Mouse (Mus musculus) MN1 (cell line): ENCODE data around the gene Slc1a1.

Experiments
- DNase-seq: peaks from one replicate; pipeline ENCODE4 v3.0.0-alpha.2; 2016; ENCODE audit warnings: low spot score

The Slc1a1 gene

GRCm38 (mm10) chr19:28916492-28916891, 81.6 kb downstream of the Slc1a1 start:
- DNase-seq, result no peak

DNA sequence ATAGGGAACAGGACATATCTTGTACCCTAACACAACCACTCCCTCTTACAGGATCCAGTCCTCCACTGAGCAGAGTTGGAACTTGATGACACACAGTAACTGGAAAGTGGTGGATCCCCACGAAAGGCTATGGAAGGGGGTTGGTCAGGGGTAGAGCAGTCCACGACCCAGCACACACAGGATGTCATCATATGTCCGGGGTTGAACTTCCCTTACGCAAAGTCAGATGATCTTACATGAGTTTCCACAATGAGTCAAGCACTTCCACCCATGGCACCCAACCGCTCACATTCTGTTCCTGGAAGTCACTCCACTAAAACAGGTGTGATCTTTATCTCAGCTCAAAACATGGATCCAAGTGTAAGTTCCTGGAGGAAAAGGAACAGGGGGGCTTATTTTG, 83.0 kb downstream of the Slc1a1 start:
- DNase-seq, result no peak

GRCm38 (mm10) chr19:28926366-28926765, 91.5 kb downstream of the Slc1a1 start:
- no peak for DNase-seq

DNA sequence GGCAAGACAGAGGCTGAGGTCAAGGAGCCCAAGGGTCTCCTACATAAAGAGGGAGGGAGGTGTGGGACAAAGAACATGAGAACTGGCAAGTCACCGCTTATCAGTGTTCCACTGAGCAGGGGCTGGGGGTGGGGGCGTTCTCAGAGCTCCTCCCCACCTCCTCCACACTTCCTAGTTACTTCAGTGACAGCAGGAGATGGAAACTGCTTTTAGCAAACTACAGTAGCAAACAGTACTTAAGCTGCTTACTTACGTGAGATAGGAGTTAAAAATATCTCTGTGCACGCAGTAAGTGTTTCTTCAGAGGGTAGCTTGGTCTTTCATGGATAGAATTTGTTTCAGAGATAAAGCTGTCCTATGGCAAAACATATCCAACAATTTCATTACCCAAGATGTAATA, 92.5 kb downstream of the Slc1a1 start:
- no peak for DNase-seq

GRCm38 (mm10) chr19:28929034-28929433, 94.2 kb downstream of the Slc1a1 start:
- no peak for DNase-seq

DNA sequence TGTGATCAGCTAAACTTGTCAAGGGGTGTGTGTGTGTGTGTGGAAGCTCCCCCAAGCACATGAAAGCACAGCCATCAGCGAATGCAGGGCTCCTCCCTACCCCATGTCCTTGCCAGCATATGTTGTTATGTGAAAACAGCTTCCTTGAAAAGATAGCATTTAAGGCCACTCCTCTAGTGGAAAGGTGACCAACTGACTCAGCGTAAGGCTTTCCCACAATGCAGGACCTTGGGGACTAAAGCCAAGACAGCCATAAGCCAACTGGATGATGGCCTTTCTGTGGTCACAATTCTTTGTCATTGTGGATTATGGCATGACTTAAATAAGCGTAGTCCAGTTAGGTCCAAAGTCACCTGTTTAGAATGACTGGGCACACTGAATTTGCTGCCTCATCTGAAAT, 100.0 kb downstream of the Slc1a1 start:
- no peak for DNase-seq

DNA sequence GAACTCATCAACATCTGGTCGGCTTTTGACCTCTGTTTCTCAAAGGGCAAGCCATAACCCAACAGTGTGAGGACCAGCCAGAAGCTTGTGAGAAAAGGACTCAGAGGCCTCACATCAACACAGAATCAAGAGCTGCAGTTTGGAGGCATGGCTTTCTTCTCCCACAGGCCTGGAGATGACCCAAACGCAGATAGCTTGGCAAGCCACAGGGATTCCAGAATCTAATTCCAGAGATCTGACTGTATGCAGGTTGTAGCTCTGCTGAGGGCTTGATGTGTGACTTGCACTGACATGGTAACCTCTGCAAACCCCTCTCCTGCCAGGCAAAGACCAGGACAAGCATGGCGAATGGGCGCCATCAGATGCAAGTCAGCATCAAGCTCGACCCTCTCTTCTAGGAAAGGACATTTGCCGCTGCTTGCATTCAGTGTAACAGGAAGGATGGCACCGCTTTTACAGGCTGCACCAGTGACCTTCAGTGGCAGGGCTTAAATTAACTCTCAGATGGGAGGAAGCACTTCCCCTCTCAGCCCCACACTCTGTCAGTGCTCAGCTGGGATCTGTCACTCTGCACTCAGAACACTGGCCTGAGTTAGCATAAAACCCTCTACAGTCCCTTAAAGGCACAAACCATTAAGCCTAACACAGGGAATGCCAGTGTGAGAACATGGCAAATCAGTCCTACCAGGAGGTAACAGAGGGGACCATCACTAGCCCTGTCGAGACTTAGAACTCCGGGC, 105.5 kb downstream of the Slc1a1 start:
- no peak for DNase-seq

- no peak for DNase-seq
These were observed 106.4 kb downstream of the Slc1a1 start for GRCm38 (mm10) chr19:28941271-28941670.

GRCm38 (mm10) chr19:28946782-28947181, 111.9 kb downstream of the Slc1a1 start:
- DNase-seq, result no peak

GRCm38 (mm10) chr19:28947311-28947710, 112.5 kb downstream of the Slc1a1 start:
- DNase-seq, result no peak

GRCm38 (mm10) chr19:28951251-28951650, 116.4 kb downstream of the Slc1a1 start:
- no peak for DNase-seq

DNA sequence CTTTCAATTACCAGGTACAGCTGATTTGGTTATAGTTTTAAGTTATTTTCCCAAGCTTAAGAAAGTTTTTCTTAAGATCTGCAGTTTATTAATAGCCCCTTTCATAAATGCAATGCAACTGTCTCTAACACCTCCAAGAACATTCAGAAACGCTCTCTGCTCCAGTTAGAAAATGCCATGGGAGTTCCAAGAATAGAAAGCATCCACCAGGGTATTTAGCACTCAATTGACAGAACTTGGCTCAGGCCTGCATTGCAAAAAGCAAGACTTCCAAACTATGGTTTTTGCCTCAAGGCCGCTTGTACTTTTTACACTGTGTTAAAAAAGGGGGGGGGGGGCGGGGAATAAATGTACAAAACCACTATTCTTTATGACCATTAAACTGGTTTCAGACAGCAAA, 128.3 kb downstream of the Slc1a1 start:
- no peak for DNase-seq

- no peak for DNase-seq
These were observed 128.6 kb downstream of the Slc1a1 start for GRCm38 (mm10) chr19:28963513-28963841.
